Mouse (Mus musculus): Measurements from ENCODE around the gene Cpped1.

The Cpped1 gene

GRCm38 (mm10) chr16:11909035-11909591 is at the start of gene Cpped1:
Gene Cpped1 (minus strand): TSS chr16:11909445.
- peak; percentile 93 for DNase-seq (ENCODE audit: low read depth)

- DNase-seq (ENCODE audit: low read depth) = peak; percentile 75
These were observed 31.2 kb upstream of the Cpped1 start for GRCm38 (mm10) chr16:11940477-11940876.

- DNase-seq (ENCODE audit: low read depth) = no peak
These were observed 1.6 kb upstream of the Cpped1 start for GRCm38 (mm10) chr16:11910801-11911200.

GRCm38 (mm10) chr16:11909817-11910216 is 572 bp upstream of the Cpped1 start:
- DNase-seq (ENCODE audit: low read depth) = no peak

GRCm38 (mm10) chr16:11908461-11909014 is 707 bp downstream of the Cpped1 start:
- DNase-seq (ENCODE audit: low read depth) = no peak

- DNase-seq (ENCODE audit: low read depth) = no peak
These were observed 1.4 kb downstream of the Cpped1 start for GRCm38 (mm10) chr16:11907816-11908215.

- no peak for DNase-seq (ENCODE audit: low read depth)
These were observed 2.3 kb downstream of the Cpped1 start for GRCm38 (mm10) chr16:11906906-11907305.

GRCm38 (mm10) chr16:11905216-11905615 is 4.0 kb downstream of the Cpped1 start:
- no peak for DNase-seq (ENCODE audit: low read depth)

GRCm38 (mm10) chr16:11902007-11902406 is 7.2 kb downstream of the Cpped1 start:
- no peak for DNase-seq (ENCODE audit: low read depth)

- DNase-seq (ENCODE audit: low read depth) = peak; percentile 60
These were observed 8.9 kb downstream of the Cpped1 start for GRCm38 (mm10) chr16:11900341-11900740.

- no peak for DNase-seq (ENCODE audit: low read depth)
These were observed 12.8 kb downstream of the Cpped1 start for GRCm38 (mm10) chr16:11896411-11896810.

GRCm38 (mm10) chr16:11894877-11895276 is 14.4 kb downstream of the Cpped1 start:
- peak; percentile 50 for DNase-seq (ENCODE audit: low read depth)

- no peak for DNase-seq (ENCODE audit: low read depth)
These were observed 19.1 kb downstream of the Cpped1 start for GRCm38 (mm10) chr16:11890186-11890585.

GRCm38 (mm10) chr16:11889741-11890140 is 19.5 kb downstream of the Cpped1 start:
- DNase-seq (ENCODE audit: low read depth) = no peak

GRCm38 (mm10) chr16:11881795-11882194 is 27.4 kb downstream of the Cpped1 start:
- peak; percentile 13 for DNase-seq (ENCODE audit: low read depth)

- no peak for DNase-seq (ENCODE audit: low read depth)
These were observed 28.8 kb downstream of the Cpped1 start for GRCm38 (mm10) chr16:11880461-11880860.

GRCm38 (mm10) chr16:11879196-11879595 is 30.0 kb downstream of the Cpped1 start:
- no peak for DNase-seq (ENCODE audit: low read depth)

- no peak for DNase-seq (ENCODE audit: low read depth)
These were observed 34.0 kb downstream of the Cpped1 start for GRCm38 (mm10) chr16:11875227-11875626.

- no peak for DNase-seq (ENCODE audit: low read depth)
These were observed 36.0 kb downstream of the Cpped1 start for GRCm38 (mm10) chr16:11873292-11873691.

GRCm38 (mm10) chr16:11868486-11868885 is 40.8 kb downstream of the Cpped1 start:
- peak; percentile 51 for DNase-seq (ENCODE audit: low read depth)

- DNase-seq (ENCODE audit: low read depth) = no peak
These were observed 56.3 kb downstream of the Cpped1 start for GRCm38 (mm10) chr16:11852716-11853605.

GRCm38 (mm10) chr16:11848990-11849658 is 60.1 kb downstream of the Cpped1 start:
- no peak for DNase-seq (ENCODE audit: low read depth)

GRCm38 (mm10) chr16:11845309-11845708 is 63.9 kb downstream of the Cpped1 start:
- DNase-seq (ENCODE audit: low read depth) = no peak

Data from NIH3T3 (cell line).